Mouse (Mus musculus) liver, embryonic 18 days (tissue): ENCODE data around the gene Olfr1174-ps. TPM values are rescaled to one million over a fixed set of nuclear protein-coding genes. Genes with fewer than 3 reads are reported as not detected.

Source experiments
- polyA plus RNA-seq: library from polyadenylated mRNA; depleted of rRNA; stranded (reverse); fragments of >200 nt; gene quantifications from 2 replicates; pipeline ENCODE4 v1.2.3, GENCODE M21; 2012; rRNA removed

Gene Olfr1174-ps
- polyA plus RNA-seq, result not detected in 2 replicates

GRCm38 (mm10) chr2:88315035-88315434 is at the start of gene Olfr1174-ps:
TSS of gene Olfr1174-ps (minus strand) at chr2:88315135.

DNA sequence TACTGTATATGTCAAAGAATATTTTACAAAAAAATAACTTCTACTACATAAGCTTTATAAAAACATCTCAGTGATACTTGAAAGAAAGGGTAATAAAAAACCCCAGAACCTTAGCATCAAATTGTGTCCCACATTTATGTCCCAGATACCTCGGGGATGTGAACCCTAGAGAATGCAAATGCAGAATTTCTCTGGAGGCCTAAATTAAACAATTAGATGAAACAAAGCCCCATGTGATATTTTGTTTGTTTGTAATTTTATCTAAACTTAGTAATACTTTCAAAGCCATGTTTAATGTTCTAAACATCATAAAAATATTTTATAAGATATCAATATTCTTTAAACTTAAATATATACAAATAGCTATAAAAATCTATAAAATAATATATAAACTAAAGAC is 31.5 kb upstream of the Olfr1174-ps start, which contains the start of gene Olfr1177-ps:
Gene Olfr1177-ps (minus strand): TSS at position 101 of the 400 bp plus-strand sequence.

DNA sequence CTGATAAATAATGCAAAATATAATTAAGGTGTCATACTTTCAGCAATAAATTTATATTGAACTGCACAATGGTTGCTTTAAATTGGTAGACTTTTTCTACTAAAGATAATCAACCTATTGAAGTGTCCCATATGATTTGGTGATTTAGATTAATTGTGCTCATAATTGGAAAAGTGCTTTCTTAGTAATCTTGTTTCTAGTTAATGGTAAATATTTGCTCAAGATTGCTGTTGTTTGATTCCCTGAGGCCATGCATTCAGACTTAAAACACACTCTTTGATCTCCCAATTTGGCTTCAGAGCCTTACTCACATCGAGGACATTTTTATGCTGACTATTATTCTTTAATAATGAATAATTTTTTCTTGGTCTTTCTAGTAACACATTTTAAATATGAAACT is 21.5 kb upstream of the Olfr1174-ps start, which contains the start of gene Olfr1176:
Gene Olfr1176 (plus strand): TSS at position 301 of the 400 bp plus-strand sequence.

GRCm38 (mm10) chr2:88327115-88327514 is 12.2 kb upstream of the Olfr1174-ps start, which contains the start of gene Olfr1175-ps:
TSS of gene Olfr1175-ps (minus strand) at chr2:88327215.

DNA sequence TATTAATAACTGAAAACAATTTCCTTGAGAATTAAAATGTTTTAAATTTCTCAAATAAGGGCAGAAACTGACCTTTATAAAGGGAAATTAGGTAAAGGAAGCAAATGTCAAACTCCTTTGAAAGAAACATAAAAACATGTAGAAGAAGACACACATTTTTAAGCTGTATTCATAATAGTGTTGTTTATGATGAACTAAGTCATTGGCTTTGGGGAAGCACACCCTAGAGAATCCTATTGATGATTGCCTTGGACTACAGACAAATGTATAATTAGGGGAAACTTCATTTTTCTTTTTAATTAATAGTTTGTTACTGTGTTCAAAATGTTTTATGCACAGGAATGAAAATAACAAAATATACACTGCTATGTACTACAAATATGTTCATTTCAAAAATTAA is 35.2 kb downstream of the Olfr1174-ps start, which contains the start of gene Olfr1173:
Gene Olfr1173 (minus strand): TSS at position 101 of the 400 bp plus-strand sequence.

Other genes starting within 250 kb of the Olfr1174-ps start
- not detected in 2 replicates for gene Olfr1163, start 243.3 kb downstream of the Olfr1174-ps start, polyA plus RNA-seq
- gene Olfr1164, start 221.2 kb downstream of the Olfr1174-ps start, polyA plus RNA-seq, result not detected in 2 replicates
- not detected in 2 replicates for gene Olfr1166, start 186.9 kb downstream of the Olfr1174-ps start, polyA plus RNA-seq
- gene Olfr1167, start 159.9 kb downstream of the Olfr1174-ps start, polyA plus RNA-seq, result not detected in 2 replicates
- not detected in 2 replicates for gene Olfr1168, start 133.3 kb downstream of the Olfr1174-ps start, polyA plus RNA-seq
- gene Olfr1170, start 86.8 kb downstream of the Olfr1174-ps start, polyA plus RNA-seq, result not detected in 2 replicates
- gene Olfr1173, start 35.3 kb downstream of the Olfr1174-ps start, polyA plus RNA-seq, result not detected in 2 replicates
- not detected in 2 replicates for gene Olfr1175-ps, start 12.1 kb upstream of the Olfr1174-ps start, polyA plus RNA-seq
- gene Olfr1176, start 21.6 kb upstream of the Olfr1174-ps start, polyA plus RNA-seq, result not detected in 2 replicates
- gene Olfr1177-ps, start 31.4 kb upstream of the Olfr1174-ps start, polyA plus RNA-seq, result not detected in 2 replicates
- not detected in 2 replicates for gene Olfr1178, start 71.9 kb upstream of the Olfr1174-ps start, polyA plus RNA-seq
- not detected in 2 replicates for gene Olfr1179, start 91.3 kb upstream of the Olfr1174-ps start, polyA plus RNA-seq
- gene Olfr1180, start 104.0 kb upstream of the Olfr1174-ps start, polyA plus RNA-seq, result not detected in 2 replicates
- gene Olfr1181, start 111.0 kb upstream of the Olfr1174-ps start, polyA plus RNA-seq, result not detected in 2 replicates
- gene Gm13757, start 134.0 kb upstream of the Olfr1174-ps start, polyA plus RNA-seq, result not detected in 2 replicates
- gene Olfr1183, start 139.7 kb upstream of the Olfr1174-ps start, polyA plus RNA-seq, result not detected in 2 replicates
- gene Olfr1184, start 168.5 kb upstream of the Olfr1174-ps start, polyA plus RNA-seq, result not detected in 2 replicates
- gene Olfr1185-ps1, start 178.2 kb upstream of the Olfr1174-ps start, polyA plus RNA-seq, result not detected in 2 replicates
- gene Olfr1186, start 203.4 kb upstream of the Olfr1174-ps start, polyA plus RNA-seq, result not detected in 2 replicates
- not detected in 2 replicates for gene Olfr1188, start 241.8 kb upstream of the Olfr1174-ps start, polyA plus RNA-seq